Mouse (Mus musculus) bone marrow macrophage, adult 2 months (primary cell): Measurements from ENCODE around the gene Gtf3c5.

Experiments
- CTCF ChIP-seq: IDR thresholded peaks from 2 replicates; pipeline ENCODE4 v1.5.1; 2012; ENCODE audit warnings: low read depth, mild to moderate bottlenecking, low read length, moderate library complexity
- POLR2A ChIP-seq: IDR thresholded peaks from 2 replicates; pipeline ENCODE4 v1.6.1; 2012; ENCODE audit warnings: mild to moderate bottlenecking, low read depth, low read length, borderline replicate concordance

- TF ChIP-seq POLR2A (no peak), CTCF (no peak)
These were observed 55.9 kb downstream of the Gtf3c5 start for GRCm38 (mm10) chr2:28527436-28528353.
